Mouse (Mus musculus) megakaryocyte, embryonic 14.5 days (primary cell): Measurements from ENCODE around the gene Ralb.

Experiments used
- FLI1 ChIP-seq: IDR thresholded peaks from 2 replicates; pipeline ENCODE4 v1.6.1; 2012; ENCODE audit warnings: low read length, inconsistent platforms, mixed read lengths
- GATA1 ChIP-seq: IDR thresholded peaks from 3 replicates; pipeline ENCODE4 v1.6.1; 2012; ENCODE audit warnings: mixed read lengths, low read length, inconsistent platforms, borderline replicate concordance

- TF ChIP-seq FLI1 (no peak), GATA1 (no peak)
Measured at GRCm38 (mm10) chr1:119421576-119422421, 82.8 kb downstream of the Ralb start, which contains the start of gene Inhbb.
